Mouse (Mus musculus): ENCODE data around the gene Preb. TPM values are rescaled to one million over a fixed set of nuclear protein-coding genes. Genes with fewer than 3 reads are reported as not detected.
A peak's percentile ranks its signal among the peaks of the same experiment; 100 is the strongest.

Preb gene
- total RNA-seq (2021): 10 to 100 TPM; 62.3 to 68.4 TPM

- peak; percentile 99 for DNase-seq
Measured at GRCm38 (mm10) chr5:30959966-30960501, at the start of gene Preb. Preb (minus strand) TSS chr5:30960361.

GRCm38 (mm10) chr5:31004184-31004583 lies 44.0 kb upstream of the Preb start:
- peak; percentile 93 for DNase-seq

- DNase-seq: no peak
Measured at GRCm38 (mm10) chr5:31001560-31001959, 41.4 kb upstream of the Preb start.

- DNase-seq: no peak
Measured at GRCm38 (mm10) chr5:31000993-31001392, 40.8 kb upstream of the Preb start.

- DNase-seq: no peak
Measured at GRCm38 (mm10) chr5:31000122-31000521, 40.0 kb upstream of the Preb start.

- no peak for DNase-seq
Measured at GRCm38 (mm10) chr5:30999324-30999723, 39.2 kb upstream of the Preb start.

GRCm38 (mm10) chr5:30998306-30998705 lies 38.1 kb upstream of the Preb start:
- peak; percentile 52 for DNase-seq

GRCm38 (mm10) chr5:30994910-30995635 lies 34.9 kb upstream of the Preb start:
- no peak for DNase-seq

GRCm38 (mm10) chr5:30994074-30994473 lies 33.9 kb upstream of the Preb start:
- no peak for DNase-seq

GRCm38 (mm10) chr5:30992980-30993676 lies 33.0 kb upstream of the Preb start:
- no peak for DNase-seq

- DNase-seq: peak; percentile 26
Measured at GRCm38 (mm10) chr5:30982357-30982756, 22.2 kb upstream of the Preb start.

GRCm38 (mm10) chr5:30974870-30975656 lies 14.9 kb upstream of the Preb start:
- DNase-seq: peak; percentile 41

GRCm38 (mm10) chr5:30969440-30969839 lies 9.3 kb upstream of the Preb start:
- DNase-seq: no peak

- peak; percentile 72 for DNase-seq
Measured at GRCm38 (mm10) chr5:30968416-30968815, 8.3 kb upstream of the Preb start, which contains the start of gene Tcf23. Tcf23 (plus strand) TSS chr5:30968662.

GRCm38 (mm10) chr5:30966189-30966588 lies 6.0 kb upstream of the Preb start:
- no peak for DNase-seq

- DNase-seq: no peak
Measured at GRCm38 (mm10) chr5:30963916-30964315, 3.8 kb upstream of the Preb start.

GRCm38 (mm10) chr5:30961545-30962505 lies 1.7 kb upstream of the Preb start:
- no peak for DNase-seq

- DNase-seq: no peak
Measured at GRCm38 (mm10) chr5:30960814-30961213, 653 bp upstream of the Preb start.

GRCm38 (mm10) chr5:30959198-30959854 lies 835 bp downstream of the Preb start:
- DNase-seq: no peak

- DNase-seq: no peak
Measured at GRCm38 (mm10) chr5:30957891-30958290, 2.3 kb downstream of the Preb start.

GRCm38 (mm10) chr5:30955751-30956150 lies 4.4 kb downstream of the Preb start:
- DNase-seq: no peak
